Mouse (Mus musculus): ENCODE measurements around the gene Hexb.

DNA sequence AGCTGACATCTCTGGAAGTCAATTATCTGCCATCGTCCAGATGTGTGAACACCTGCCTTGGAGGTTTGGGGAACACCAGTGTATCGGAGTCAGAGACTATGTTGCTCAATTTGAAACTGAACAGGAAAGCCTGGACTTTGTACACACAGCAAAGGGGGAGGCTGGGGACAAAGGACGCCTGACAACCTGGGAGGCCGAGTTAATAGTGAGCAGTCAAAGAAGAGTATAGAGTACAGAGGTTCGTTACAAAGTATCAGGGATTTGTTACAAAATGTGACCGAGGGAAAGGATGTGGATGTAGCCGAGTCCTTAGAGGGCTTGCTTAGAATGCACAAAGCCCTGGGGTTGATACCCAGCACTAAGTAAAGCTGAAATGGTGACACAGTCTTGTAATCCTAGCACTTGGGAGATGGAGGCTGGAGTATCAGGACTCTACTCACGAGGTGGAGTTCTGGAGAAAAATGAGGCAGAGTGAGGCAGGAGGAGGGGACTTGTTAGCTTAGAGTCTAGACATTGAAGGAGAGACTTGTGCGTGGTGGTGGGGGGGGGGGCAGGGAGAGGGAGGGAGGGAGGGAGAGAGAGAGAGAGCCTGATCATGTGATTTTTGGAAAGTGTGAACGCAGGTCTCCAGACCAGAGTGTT lies 26.3 kb upstream of the Hexb start:
- TF ChIP-seq CTCF (conservative IDR thresholded peaks at IDR 0.05; ENCODE audit: low read length) (no peak), POU5F1 (IDR thresholded peaks at IDR 0.05; ENCODE audit: borderline replicate concordance, low read length) (no peak), NANOG (IDR thresholded peaks at IDR 0.05; ENCODE audit: borderline replicate concordance, low read length) (no peak)

Measured in E14TG2a.4 (cell line).